In the genomic region with DNA sequence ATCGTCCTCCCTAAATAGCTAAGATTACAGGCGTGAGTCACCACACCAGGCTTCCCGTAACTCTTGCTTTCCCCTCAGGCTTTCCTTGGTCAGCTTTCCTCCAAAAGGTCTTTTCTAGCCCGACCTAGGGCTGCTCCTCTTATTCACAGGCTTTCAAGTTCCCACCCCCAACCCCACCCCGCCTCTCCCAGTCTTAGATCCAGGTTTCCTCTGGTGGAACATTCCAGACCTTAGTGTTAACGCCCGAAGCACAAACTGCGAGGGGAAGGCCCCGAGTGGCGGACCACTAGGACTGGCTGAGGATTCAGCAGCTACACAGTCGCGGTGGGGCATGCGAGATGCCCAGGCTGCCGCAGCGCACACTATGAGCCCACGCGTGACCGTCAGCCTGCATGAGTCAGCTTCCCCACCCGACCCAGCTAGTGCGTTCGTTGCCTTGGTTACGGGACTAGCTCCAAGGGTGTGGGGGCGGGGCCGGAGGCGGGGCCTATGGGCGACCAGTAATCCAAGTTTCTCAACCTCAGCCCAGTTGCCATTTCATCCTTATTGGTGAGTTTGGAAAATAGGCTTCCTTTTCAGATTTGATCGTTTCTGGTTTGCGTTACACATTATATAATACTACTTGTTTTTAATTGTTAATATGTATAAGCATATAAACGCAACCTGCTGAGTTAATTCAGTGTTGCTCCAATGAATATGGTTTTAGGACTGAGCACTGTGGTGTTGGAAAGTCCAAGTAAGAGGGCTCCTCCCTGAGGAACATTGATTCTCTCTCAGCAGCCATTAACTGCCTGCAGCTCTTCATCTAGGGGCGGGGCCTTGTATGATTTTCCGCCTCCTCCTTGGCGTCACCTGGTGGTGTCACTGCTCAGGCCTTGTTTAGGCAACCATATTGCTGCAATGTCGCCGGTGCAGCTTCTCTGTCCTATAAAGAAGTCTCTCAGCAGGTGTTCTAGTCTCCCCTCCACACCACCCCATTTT, we compare ENCODE assay signal across 7 mouse cellular contexts. TPM values are rescaled to one million over a fixed set of nuclear protein-coding genes. Genes with fewer than 3 reads are reported as not detected.
DNase-seq lines count a peak whose midpoint lies in the region; ATAC-seq and TF ChIP-seq lines count a peak whose summit lies in the region.

No protein-coding gene starts in this region.

- peak; percentile 71 for ATAC-seq in intestine, postnatal 0 days
- ATAC-seq in midbrain, embryonic 12.5 days (ENCODE audit: low FRiP score, low read depth): peak; percentile 80

- no peaks in the 10 kb centered on the region for H3K9me3 ChIP-seq in intestine, postnatal 0 days (ENCODE audit: control insufficient read depth)
- H3K9me3 ChIP-seq in midbrain, embryonic 12.5 days: no peaks in the 10 kb centered on the region

- peak; percentile 70 for TF ChIP-seq CTCF in intestine, postnatal 0 days (IDR thresholded peaks at IDR 0.05; ENCODE audit: low read depth)
- peak; percentile 38; the same call in 1 of the 2 replicates for TF ChIP-seq CTCF in small intestine, adult 2 months (IDR thresholded peaks at IDR 0.05; ENCODE audit: extremely low read depth, insufficient read length, insufficient replicate concordance, low read depth, low read length)

- peak overlapping the region; percentile 78 for H3K4me2 ChIP-seq in intestine, postnatal 0 days (replicated peaks; ENCODE audit: low read depth)
- H3K4me2 ChIP-seq in midbrain, embryonic 12.5 days (replicated peaks): peak overlapping the region; percentile 71

- peak overlapping the region; percentile 83 for H3K27ac ChIP-seq in intestine, postnatal 0 days (ENCODE audit: low read depth, low read length)
- H3K27ac ChIP-seq in midbrain, embryonic 12.5 days (replicated peaks): peak overlapping the region; percentile 75
- H3K27ac ChIP-seq in small intestine, adult 2 months (ENCODE audit: insufficient read depth, low read depth, low read length): peak overlapping the region; percentile 88

- intact Hi-C loops in gastrocnemius, postnatal 36 days (cut with DNase I): no loop called here
- intact Hi-C loops in left cerebral cortex, postnatal 4 days (cut with DNase I): loop anchor here (5.0 kb wide), 1 partner anchor 48 kb away; the partner anchor contains the start of genes Atn1 and Gm45234

- no peak; the same call in 1 of the 2 replicates for TF ChIP-seq POLR2A in small intestine, adult 2 months (IDR thresholded peaks at IDR 0.05; ENCODE audit: low read depth, low read length)

- 1% methylated on average over 34 of the region's 34 CpGs for WGBS in intestine, postnatal 0 days
- WGBS in midbrain, embryonic 12.5 days: 2% methylated on average over 34 of the region's 34 CpGs
- 2% methylated on average over 34 of the region's 34 CpGs for WGBS in small intestine, adult 2 months

- H3K4me1 ChIP-seq in intestine, postnatal 0 days (replicated peaks; ENCODE audit: control insufficient read depth, insufficient read depth, low read length): peaks cover 9% of the 10 kb centered on the region; the same call in 1 of the 2 replicates
- H3K4me1 ChIP-seq in midbrain, embryonic 12.5 days: peaks cover 36% of the 10 kb centered on the region
- peaks cover 19% of the 10 kb centered on the region for H3K4me1 ChIP-seq in small intestine, adult 2 months (ENCODE audit: control insufficient read depth, insufficient read depth, insufficient read length, low read length)

- peak overlapping the region; percentile 45 for H3K4me3 ChIP-seq in intestine, postnatal 0 days (ENCODE audit: low read depth, low read length)
- peak overlapping the region; percentile 39 for H3K4me3 ChIP-seq in midbrain, embryonic 12.5 days
- peak overlapping the region; percentile 70 for H3K4me3 ChIP-seq in small intestine, adult 2 months (ENCODE audit: low read depth, low read length)

- H3K9ac ChIP-seq in intestine, postnatal 0 days (ENCODE audit: low read depth, low read length): 0 out of 2 replicates have a peak overlapping the region, but pooled peaks have one; percentile 38
- peak overlapping the region; percentile 44; the same call in 1 of the 2 replicates for H3K9ac ChIP-seq in midbrain, embryonic 12.5 days (replicated peaks)

- H3K27me3 ChIP-seq in intestine, postnatal 0 days (replicated peaks; ENCODE audit: control insufficient read depth, insufficient read depth, low read length): no peaks in the 10 kb centered on the region
- H3K27me3 ChIP-seq in midbrain, embryonic 12.5 days: 0 out of 2 replicates have a peak, but pooled peaks cover 3% of the 10 kb centered on the region
- no peaks in the 10 kb centered on the region for H3K27me3 ChIP-seq in small intestine, adult 2 months (ENCODE audit: control insufficient read depth, insufficient read depth, low read length)

- 0 out of 2 replicates have a peak, but pooled peaks cover 9% of the 10 kb centered on the region for H3K36me3 ChIP-seq in intestine, postnatal 0 days (ENCODE audit: control insufficient read depth, insufficient read depth)
- peaks cover 5% of the 10 kb centered on the region; the same call in 1 of the 2 replicates for H3K36me3 ChIP-seq in midbrain, embryonic 12.5 days
- H3K36me3 ChIP-seq in small intestine, adult 2 months (ENCODE audit: control insufficient read depth, insufficient read depth, low read length): peaks cover 2% of the 10 kb centered on the region; the same call in 1 of the 2 replicates

- DNase-seq in adrenal gland, adult 2 months: peak; percentile 98
- peak; percentile 84 for DNase-seq in embryo, embryonic 11.5 days (ENCODE audit: low read depth, low spot score)
- DNase-seq in gastrocnemius, postnatal 36 days: peak; percentile 95 to 96
- peak; percentile 92 for DNase-seq in left cerebral cortex, postnatal 4 days

RNA-seq across cellular contexts. Expression of gene Spsb2, which starts 2.8 kb away (rescaled TPM):
- 10 to 100 TPM; 19.6 to 28.0 TPM for total RNA-seq in adrenal gland, adult 2 months (2021)
- polyA plus RNA-seq in adrenal gland, adult 2 months (2012; rRNA removed): 34.0 and 40.0 TPM in 2 replicates
- 1 to 10 TPM; 2.3 to 2.5 TPM for total RNA-seq in gastrocnemius, postnatal 36 days (2021)
- polyA plus RNA-seq in intestine, postnatal 0 days (2015; fragmentation: Nextera tagmentation; extraction: Ambion mirVana): 57.7 and 69.5 TPM in 2 replicates
- total RNA-seq in left cerebral cortex, postnatal 4 days (2021): 1 to 10 TPM; 4.1 TPM
- 8.1 and 8.6 TPM in 2 replicates for polyA plus RNA-seq in midbrain, embryonic 12.5 days (2016; fragmentation: Nextera tagmentation; extraction: Ambion mirVana)
- 16.6 and 38.8 TPM in 2 replicates for polyA plus RNA-seq in small intestine, adult 2 months (2012; rRNA removed)

RNA-seq across cellular contexts. Expression of gene Tpi1, which starts 8.5 kb away (rescaled TPM):
- total RNA-seq in adrenal gland, adult 2 months (2021): 100 to 1,000 TPM; 385 to 502 TPM
- 237 and 285 TPM in 2 replicates for polyA plus RNA-seq in adrenal gland, adult 2 months (2012; rRNA removed)
- 1,000 to 10,000 TPM; 2,608 to 3,105 TPM for total RNA-seq in gastrocnemius, postnatal 36 days (2021)
- 489 and 537 TPM in 2 replicates for polyA plus RNA-seq in intestine, postnatal 0 days (2015; fragmentation: Nextera tagmentation; extraction: Ambion mirVana)
- 100 to 1,000 TPM; 275 to 296 TPM for total RNA-seq in left cerebral cortex, postnatal 4 days (2021)
- polyA plus RNA-seq in midbrain, embryonic 12.5 days (2016; fragmentation: Nextera tagmentation; extraction: Ambion mirVana): 423 and 428 TPM in 2 replicates
- 420 and 801 TPM in 2 replicates for polyA plus RNA-seq in small intestine, adult 2 months (2012; rRNA removed)

RNA-seq across cellular contexts. Expression of gene Usp5, which starts 23.7 kb away (rescaled TPM):
- total RNA-seq in adrenal gland, adult 2 months (2021): 100 to 1,000 TPM; 103 to 132 TPM
- polyA plus RNA-seq in adrenal gland, adult 2 months (2012; rRNA removed): 102 and 111 TPM in 2 replicates
- 10 to 100 TPM; 41.7 to 43.2 TPM for total RNA-seq in gastrocnemius, postnatal 36 days (2021)
- polyA plus RNA-seq in intestine, postnatal 0 days (2015; fragmentation: Nextera tagmentation; extraction: Ambion mirVana): 44.8 and 45.0 TPM in 2 replicates
- total RNA-seq in left cerebral cortex, postnatal 4 days (2021): 100 to 1,000 TPM; 192 to 202 TPM
- 213 and 214 TPM in 2 replicates for polyA plus RNA-seq in midbrain, embryonic 12.5 days (2016; fragmentation: Nextera tagmentation; extraction: Ambion mirVana)
- polyA plus RNA-seq in small intestine, adult 2 months (2012; rRNA removed): 26.7 and 53.0 TPM in 2 replicates

RNA-seq across cellular contexts. Expression of gene Cdca3, which starts 23.7 kb away (rescaled TPM):
- total RNA-seq in adrenal gland, adult 2 months (2021): 1 to 10 TPM; 2.2 to 3.9 TPM
- polyA plus RNA-seq in adrenal gland, adult 2 months (2012; rRNA removed): 5.9 and 8.6 TPM in 2 replicates
- total RNA-seq in gastrocnemius, postnatal 36 days (2021): 1 to 10 TPM; 1.5 to 1.8 TPM
- 45.4 and 57.4 TPM in 2 replicates for polyA plus RNA-seq in intestine, postnatal 0 days (2015; fragmentation: Nextera tagmentation; extraction: Ambion mirVana)
- 10 to 100 TPM in 1 of 2 experiments, 1 to 10 TPM in 1; 6.9 to 10.8 TPM for total RNA-seq in left cerebral cortex, postnatal 4 days (2021)
- polyA plus RNA-seq in midbrain, embryonic 12.5 days (2016; fragmentation: Nextera tagmentation; extraction: Ambion mirVana): 168 and 169 TPM in 2 replicates
- polyA plus RNA-seq in small intestine, adult 2 months (2012; rRNA removed): 32.2 and 52.9 TPM in 2 replicates

RNA-seq across cellular contexts. Expression of gene Lrrc23, which starts 26.1 kb away (rescaled TPM):
- under 1 TPM; 0.29 to 0.38 TPM for total RNA-seq in adrenal gland, adult 2 months (2021)
- 0.16 and 0.32 TPM in 2 replicates for polyA plus RNA-seq in adrenal gland, adult 2 months (2012; rRNA removed)
- total RNA-seq in gastrocnemius, postnatal 36 days (2021): under 1 TPM in 1 of 2 experiments, not detected in 1; 0.18 TPM
- polyA plus RNA-seq in intestine, postnatal 0 days (2015; fragmentation: Nextera tagmentation; extraction: Ambion mirVana): 0.21 TPM in 1 of 2 replicates, not detected in the other
- 1 to 10 TPM; 2.1 to 4.3 TPM for total RNA-seq in left cerebral cortex, postnatal 4 days (2021)
- polyA plus RNA-seq in midbrain, embryonic 12.5 days (2016; fragmentation: Nextera tagmentation; extraction: Ambion mirVana): 2.3 and 4.6 TPM in 2 replicates
- polyA plus RNA-seq in small intestine, adult 2 months (2012; rRNA removed): 0.14 and 0.41 TPM in 2 replicates

Comparison
In these comparisons a context has a peak if more than half of its experiments do, and no peak if none do; other contexts are left out.
1. Peak in every context shown above with its lines: DNase-seq, ATAC-seq, H3K4me3 ChIP-seq and H3K27ac ChIP-seq.